Mouse (Mus musculus) G1E (cell line): ENCODE measurements around the gene Kdelr3. TPM values are rescaled to one million over a fixed set of nuclear protein-coding genes. Genes with fewer than 3 reads are reported as not detected.

ENCODE experiments used
- ATAC-seq: 2 replicates; pipeline ENCODE4 v1.8.0; 2016; ENCODE audit warnings: mild to moderate bottlenecking; ENCODE audit not compliant: insufficient number of reproducible peaks, poor library complexity, low FRiP score, severe bottlenecking; ENCODE audit errors: extremely low read depth
- DNase-seq: peaks from one replicate; pipeline ENCODE4 v3.0.0; 2012; ENCODE audit warnings: low spot score
- H3K27me3 ChIP-seq: 2 replicates; pipeline ENCODE4 v1.6.1; 2012; ENCODE audit warnings: mild to moderate bottlenecking, low read length, inconsistent platforms; ENCODE audit not compliant: insufficient read depth
- H3K36me3 ChIP-seq: replicated peaks from 2 replicates; pipeline ENCODE3; 2012; ENCODE audit warnings: mild to moderate bottlenecking, inconsistent platforms
- H3K4me1 ChIP-seq: 2 replicates; pipeline ENCODE4 v1.6.1; 2012; ENCODE audit warnings: low read depth, low read length, inconsistent platforms, mixed read lengths; ENCODE audit not compliant: insufficient read depth
- H3K4me3 ChIP-seq: 2 replicates; pipeline ENCODE4 v1.5.1; 2012; ENCODE audit warnings: low read depth, mild to moderate bottlenecking, inconsistent platforms, low read length, moderate library complexity, mixed read lengths
- H3K9me3 ChIP-seq: replicated peaks from 2 replicates; pipeline ENCODE4 v1.6.1; 2012; ENCODE audit warnings: inconsistent platforms
- CTCF ChIP-seq: IDR thresholded peaks from 2 replicates; pipeline ENCODE4 v1.5.1; 2012; ENCODE audit warnings: low read depth, low read length, inconsistent platforms, mixed read lengths
- GATA1 ChIP-seq: IDR thresholded peaks from 2 replicates; pipeline ENCODE4 v1.6.1; 2012; ENCODE audit warnings: borderline replicate concordance, low read length, inconsistent platforms, mixed read lengths
- GATA2 ChIP-seq: IDR thresholded peaks from 2 replicates; pipeline ENCODE4 v1.6.1; 2012; ENCODE audit warnings: low read depth, low read length, inconsistent platforms, borderline replicate concordance
- POLR2AphosphoS5 ChIP-seq: IDR thresholded peaks from 2 replicates; pipeline ENCODE4 v1.6.1; 2012; ENCODE audit warnings: low read depth, low read length, inconsistent platforms; ENCODE audit not compliant: insufficient replicate concordance
- TAL1 ChIP-seq: conservative IDR thresholded peaks from 2 replicates; pipeline ENCODE4 v1.6.1; 2012; ENCODE audit warnings: low read depth, low read length, inconsistent platforms, mixed read lengths
- polyA plus RNA-seq: library from polyadenylated mRNA; stranded (reverse); fragments of >175 nt; gene quantifications from 2 replicates; pipeline ENCODE4 v1.2.3, GENCODE M21; 2012
- total RNA-seq, 2 experiments: library from RNA; stranded (forward) in 1 of 2; stranded (reverse) in 1 of 2; fragments of 200-1000 nt in 1 of 2; fragments of >200 nt in 1 of 2; fragmentation: Nextera tagmentation in 1 of 2; gene quantifications; 2 replicates each; pipeline ENCODE4 v1.2.3; 2014 to 2017

The Kdelr3 gene
- total and polyA plus RNA-seq, 3 experiments: 0.05 TPM; not detected in 2

DNA sequence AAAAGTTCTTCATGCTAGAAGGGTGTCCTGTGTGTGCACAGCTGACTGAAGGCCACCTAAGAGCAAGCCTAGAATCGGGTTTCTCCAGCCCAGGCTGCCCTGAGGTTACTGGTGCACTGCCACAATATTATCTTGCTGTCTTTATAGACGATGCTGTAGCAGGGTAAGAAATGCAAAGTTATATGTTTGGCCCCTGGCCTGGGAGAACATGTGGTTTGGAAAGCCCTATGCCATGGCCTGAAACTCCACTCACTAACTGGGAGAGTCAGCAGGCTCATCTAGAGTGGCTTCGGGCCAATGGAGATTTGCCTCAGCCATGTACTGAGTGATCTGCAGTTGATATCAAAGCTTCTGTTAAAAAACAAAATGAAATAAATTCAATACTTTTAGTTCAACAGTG is 17.6 kb downstream of the Kdelr3 start:
- H3K36me3 ChIP-seq: peaks cover 100% of the 10 kb centered on the region
- H3K9me3 ChIP-seq: no peaks in the 10 kb centered on the region
- TF ChIP-seq GATA2: no peak
- TF ChIP-seq CTCF: no peak
- no peak for TF ChIP-seq TAL1
- TF ChIP-seq POLR2AphosphoS5: no peak
- TF ChIP-seq GATA1: no peak
- DNase-seq: no peak
- peaks cover 15% of the 10 kb centered on the region for H3K4me1 ChIP-seq
- no peak for ATAC-seq
- H3K4me3 ChIP-seq: no peak overlapping the region
- H3K27me3 ChIP-seq: no peaks in the 10 kb centered on the region

DNA sequence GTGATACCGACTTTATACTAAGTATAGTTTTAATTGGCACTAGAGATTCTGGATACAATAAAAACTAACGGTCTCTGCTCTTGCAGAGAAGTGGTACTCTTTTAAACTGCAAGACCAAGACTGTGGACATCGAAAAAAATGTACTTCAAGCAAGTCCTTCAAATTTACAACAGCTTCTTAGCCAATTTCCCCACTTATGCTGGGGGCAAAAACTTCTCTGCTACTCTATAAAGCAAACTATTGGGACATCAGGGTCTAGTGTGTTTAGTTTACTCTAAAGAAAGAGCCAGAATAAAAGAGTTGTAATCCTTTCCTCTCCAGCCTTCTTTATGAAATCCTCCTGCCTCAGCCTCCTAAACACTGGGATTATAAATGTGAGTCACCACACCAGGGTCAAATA is 27.8 kb downstream of the Kdelr3 start:
- no peak for TF ChIP-seq POLR2AphosphoS5
- TF ChIP-seq TAL1: no peak
- TF ChIP-seq GATA2: no peak
- peaks cover 53% of the 10 kb centered on the region for H3K36me3 ChIP-seq
- no peak for DNase-seq
- H3K27me3 ChIP-seq: no peaks in the 10 kb centered on the region
- H3K4me1 ChIP-seq: peaks cover 37% of the 10 kb centered on the region
- no peak for ATAC-seq
- peaks cover 7% of the 10 kb centered on the region for H3K9me3 ChIP-seq
- no peak overlapping the region for H3K4me3 ChIP-seq

DNA sequence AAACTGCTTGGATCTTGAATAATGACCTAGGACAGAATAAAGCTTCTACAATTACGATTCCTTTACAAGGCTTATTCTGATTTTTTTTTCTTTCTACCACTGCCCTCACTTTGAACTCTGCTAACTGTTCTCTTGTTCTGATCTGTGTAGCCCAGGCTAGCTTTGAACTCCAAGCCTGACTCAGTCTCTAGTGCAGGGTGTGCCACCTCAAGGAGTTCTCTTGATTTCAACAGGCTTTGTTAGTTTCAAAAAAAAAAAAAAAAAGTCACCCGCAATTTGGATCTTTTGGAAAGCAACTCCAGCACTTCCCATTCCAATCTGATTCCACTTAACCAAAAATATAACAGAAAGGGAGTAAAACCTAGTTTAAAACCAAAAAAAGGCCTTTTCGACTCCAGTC is 29.3 kb downstream of the Kdelr3 start:
- no peak for ATAC-seq

GRCm38 (mm10) chr15:79545921-79546399 is 29.7 kb downstream of the Kdelr3 start:
- ATAC-seq (no peak), DNase-seq (peak; percentile 48)
- H3K4me3 ChIP-seq: peak overlapping the region; percentile 94
- TF ChIP-seq CTCF (no peak), POLR2AphosphoS5 (no peak), GATA1 (no peak), GATA2 (no peak), TAL1 (no peak)
- H3K27me3 ChIP-seq: peaks cover 13% of the 10 kb centered on the region
- H3K4me1 ChIP-seq: peaks cover 28% of the 10 kb centered on the region
- H3K36me3 ChIP-seq: peaks cover 33% of the 10 kb centered on the region
- H3K9me3 ChIP-seq: peaks cover 7% of the 10 kb centered on the region

More for the DNA sequence above, 29.3 kb downstream of the Kdelr3 start:
- Histone ChIP-seq H3K27me3 (peaks cover 9% of the 10 kb centered on the region), H3K9me3 (peaks cover 7% of the 10 kb centered on the region), H3K4me3 (peak overlapping the region; percentile 94), H3K4me1 (peaks cover 33% of the 10 kb centered on the region), H3K36me3 (peaks cover 37% of the 10 kb centered on the region)
- TF ChIP-seq TAL1 (no peak), POLR2AphosphoS5 (no peak), GATA1 (no peak), GATA2 (no peak), CTCF (no peak)
- DNase-seq: no peak

DNA sequence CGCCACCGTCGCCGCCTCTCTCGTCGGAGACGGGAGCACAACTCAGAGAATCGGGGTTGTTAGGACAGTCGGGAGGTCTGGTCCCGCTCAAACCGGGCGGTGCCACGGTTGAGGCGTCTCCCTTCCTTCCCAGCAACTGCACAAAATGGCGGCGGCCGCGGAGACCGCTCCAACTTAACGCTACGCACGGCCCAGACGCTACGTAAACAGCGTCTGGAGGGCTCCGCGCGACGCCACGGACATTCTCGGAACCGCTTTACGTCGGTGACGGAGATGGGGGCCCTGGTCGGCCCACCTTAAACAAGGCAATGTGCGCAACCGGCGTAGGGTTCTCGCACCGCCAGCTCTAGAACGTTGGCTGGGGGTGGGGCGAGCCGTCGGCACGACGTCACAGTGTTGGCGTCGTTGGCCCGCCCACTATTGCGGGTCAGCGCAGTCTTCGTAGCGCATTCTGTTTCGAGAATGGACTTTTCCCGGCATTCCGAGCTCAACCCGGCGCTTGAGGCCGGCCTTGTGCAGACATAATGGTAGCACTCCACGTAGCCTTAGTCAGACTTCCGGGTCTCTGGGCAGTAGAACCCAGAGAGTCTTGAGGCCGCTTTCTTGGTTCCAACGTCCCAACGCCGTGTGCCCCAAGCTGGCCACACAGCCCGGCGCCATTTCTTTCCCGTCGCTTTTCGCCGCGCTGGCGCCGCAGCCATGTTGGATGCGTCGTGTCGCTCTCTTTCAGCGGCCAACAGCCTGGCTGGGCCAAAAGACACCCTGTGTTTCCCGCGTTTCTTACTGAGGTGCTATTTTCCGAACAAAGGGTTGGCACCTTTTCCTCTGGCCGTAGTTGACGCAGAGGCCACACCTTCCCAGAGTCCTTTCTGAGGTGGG is 30.4 kb downstream of the Kdelr3 start, which contains the start of gene Ddx17:
Gene Ddx17, minus strand, starts transcription at position 332 of the 879 bp plus-strand sequence.
- Histone ChIP-seq H3K9me3 (peaks cover 7% of the 10 kb centered on the region), H3K4me1 (peaks cover 28% of the 10 kb centered on the region), H3K36me3 (peaks cover 27% of the 10 kb centered on the region), H3K27me3 (peaks cover 15% of the 10 kb centered on the region), H3K4me3 (peak within 1 kb of the TSS; percentile 94)
- DNase-seq: peak; percentile 90
- ATAC-seq: peak; percentile 83
- no peak for TF ChIP-seq POLR2AphosphoS5
- no peak for TF ChIP-seq TAL1

GRCm38 (mm10) chr15:79547289-79547820 is 31.1 kb downstream of the Kdelr3 start:
- Histone ChIP-seq H3K4me1 (peaks cover 25% of the 10 kb centered on the region), H3K9me3 (peaks cover 7% of the 10 kb centered on the region), H3K4me3 (peak overlapping the region; percentile 94; the same call in 1 of the 2 replicates), H3K27me3 (peaks cover 19% of the 10 kb centered on the region), H3K36me3 (peaks cover 20% of the 10 kb centered on the region)
- ATAC-seq: no peak
- no peak for DNase-seq
- TF ChIP-seq CTCF (no peak), POLR2AphosphoS5 (no peak), TAL1 (no peak), GATA2 (no peak), GATA1 (no peak)
